Mouse (Mus musculus): ENCODE results near the gene Krt14. TPM values are rescaled to one million over a fixed set of nuclear protein-coding genes. Genes with fewer than 3 reads are reported as not detected.

The Krt14 gene
- 0.15 and 0.37 TPM in 2 replicates for polyA plus RNA-seq (2012; rRNA removed)

GRCm38 (mm10) chr11:100207498-100207897 is at the start of gene Krt14:
TSS of gene Krt14 (minus strand) at chr11:100207548.

GRCm38 (mm10) chr11:100248852-100249465 is 41.6 kb upstream of the Krt14 start, which contains the start of gene Krt16:
TSS of gene Krt16 (minus strand) at chr11:100248902.

GRCm38 (mm10) chr11:100192992-100193391 is 14.4 kb downstream of the Krt14 start, which contains the start of gene Krt9:
TSS of gene Krt9 (minus strand) at chr11:100193246.

Other genes starting within 250 kb of the Krt14 start
- gene Krtap29-1, start 228.5 kb downstream of the Krt14 start, polyA plus RNA-seq (2012; rRNA removed), result not detected in 2 replicates
- not detected in 2 replicates for gene Krtap16-1, start 221.0 kb downstream of the Krt14 start, polyA plus RNA-seq (2012; rRNA removed)
- gene Krtap17-1, start 213.6 kb downstream of the Krt14 start, polyA plus RNA-seq (2012; rRNA removed), result 0.23 TPM in 1 of 2 replicates, not detected in the other
- not detected in 2 replicates for gene Krt33a, start 191.3 kb downstream of the Krt14 start, polyA plus RNA-seq (2012; rRNA removed)
- gene Krt33b, start 177.7 kb downstream of the Krt14 start, polyA plus RNA-seq (2012; rRNA removed), result not detected in 2 replicates
- not detected in 2 replicates for gene Krt34, start 166.0 kb downstream of the Krt14 start, polyA plus RNA-seq (2012; rRNA removed)
- gene Krt31, start 157.0 kb downstream of the Krt14 start, polyA plus RNA-seq (2012; rRNA removed), result not detected in 2 replicates
- not detected in 2 replicates for gene Krt32, start 119.3 kb downstream of the Krt14 start, polyA plus RNA-seq (2012; rRNA removed)
- gene Krt35, start 111.3 kb downstream of the Krt14 start, polyA plus RNA-seq (2012; rRNA removed), result 0.07 TPM in 1 of 2 replicates, not detected in the other
- 0.52 and 1.2 TPM in 2 replicates for gene Krt36, start 101.9 kb downstream of the Krt14 start, polyA plus RNA-seq (2012; rRNA removed)
- 1.1 and 1.3 TPM in 2 replicates for gene Krt13, start 86.0 kb downstream of the Krt14 start, polyA plus RNA-seq (2012; rRNA removed)
- gene Krt15, start 71.6 kb downstream of the Krt14 start, polyA plus RNA-seq (2012; rRNA removed), result 0.51 and 0.58 TPM in 2 replicates
- 323 and 438 TPM in 2 replicates for gene Krt19, start 58.9 kb downstream of the Krt14 start, polyA plus RNA-seq (2012; rRNA removed)
- gene Krt9, start 14.3 kb downstream of the Krt14 start, polyA plus RNA-seq (2012; rRNA removed), result not detected in 2 replicates
- not detected in 2 replicates for gene Krt16, start 41.4 kb upstream of the Krt14 start, polyA plus RNA-seq (2012; rRNA removed)
- 1.3 and 2.0 TPM in 2 replicates for gene Krt17, start 53.5 kb upstream of the Krt14 start, polyA plus RNA-seq (2012; rRNA removed)
- gene Krt42, start 62.3 kb upstream of the Krt14 start, polyA plus RNA-seq (2012; rRNA removed), result not detected in 2 replicates
- 84.8 and 87.3 TPM in 2 replicates for gene Eif1, start 112.3 kb upstream of the Krt14 start, polyA plus RNA-seq (2012; rRNA removed)
- gene Gast, start 126.9 kb upstream of the Krt14 start, polyA plus RNA-seq (2012; rRNA removed), result not detected in 2 replicates
- gene Hap1, start 148.6 kb upstream of the Krt14 start, polyA plus RNA-seq (2012; rRNA removed), result 8.1 and 8.9 TPM in 2 replicates
- gene Jup, start 190.2 kb upstream of the Krt14 start, polyA plus RNA-seq (2012; rRNA removed), result 228 and 323 TPM in 2 replicates
- gene P3h4, start 207.3 kb upstream of the Krt14 start, polyA plus RNA-seq (2012; rRNA removed), result 234 and 294 TPM in 2 replicates
- 206 and 218 TPM in 2 replicates for gene Fkbp10, start 208.1 kb upstream of the Krt14 start, polyA plus RNA-seq (2012; rRNA removed)
- 67.6 and 90.0 TPM in 2 replicates for gene Nt5c3b, start 234.3 kb upstream of the Krt14 start, polyA plus RNA-seq (2012; rRNA removed)
- gene Klhl10, start 234.4 kb upstream of the Krt14 start, polyA plus RNA-seq (2012; rRNA removed), result 0.35 and 0.58 TPM in 2 replicates